ENCODE assay signal across 9 mouse cellular contexts in genomic region chr2:83814009-83814408, GRCm38 (mm10). TPM values are rescaled to one million over a fixed set of nuclear protein-coding genes. Genes with fewer than 3 reads are reported as not detected.
A peak's percentile ranks its signal among the peaks of the same experiment; 100 is the strongest.
DNase-seq lines count a peak whose midpoint lies in the region.
"Had no signal": no experiment of that assay in that cellular context is flagged by ENCODE, and none has a peak within 500 bp of the region (broad histone marks: within the 10 kb centered on the region; RNA-seq: fewer than 3 reads in every experiment).

No protein-coding gene starts in this region.

- intact Hi-C loops in left cerebral cortex, postnatal 36 days (cut with DNase I) = loop anchor here (5.0 kb wide), 1 partner anchor 33 kb away; no protein-coding TSS in a partner anchor

- peak; percentile 8 for DNase-seq in heart, postnatal 4 days
- DNase-seq in heart, embryonic 10.5 days (ENCODE audit: low spot score) = no peak
- DNase-seq in cerebellum, postnatal 10 days = peak; percentile 64 to 72
- peak; percentile 47 to 72 for DNase-seq in frontal cortex, postnatal 36 days (ENCODE audit: low spot score in 2 of 2)
- peak; percentile 54 to 61 for DNase-seq in left cerebral cortex, postnatal 36 days (ENCODE audit: low spot score in 2 of 2)
- peak; percentile 66 for DNase-seq in right cerebral cortex, postnatal 25 days
- no peak for DNase-seq in spleen, postnatal 14 days (ENCODE audit: low spot score in 2 of 2)
- DNase-seq in kidney, adult 8-10 months = no peak

- WGBS in heart, embryonic 10.5 days = 74% methylated on average over 6 of the region's 6 CpGs

- no peak overlapping the region for H3K4me3 ChIP-seq in heart, embryonic 10.5 days

- H3K4me1 ChIP-seq in heart, embryonic 10.5 days = peaks cover 9% of the 10 kb centered on the region; the same call in 1 of the 2 replicates

- H3K27me3 ChIP-seq in heart, embryonic 10.5 days (ENCODE audit: insufficient read depth, poor library complexity, severe bottlenecking) = peaks cover 25% of the 10 kb centered on the region; the same call in 1 of the 2 replicates

- H3K27ac ChIP-seq in heart, embryonic 10.5 days = no peak overlapping the region

- no peaks in the 10 kb centered on the region for H3K9me3 ChIP-seq in heart, embryonic 10.5 days

- H3K36me3 ChIP-seq in heart, embryonic 10.5 days = no peaks in the 10 kb centered on the region

RNA-seq across cellular contexts. Expression of gene Fam171b, which starts 1.6 kb away (rescaled TPM):
- total RNA-seq in heart, postnatal 4 days (2021) = 1 to 10 TPM; 1.3 to 1.6 TPM
- polyA plus RNA-seq in heart, embryonic 10.5 days (2016; fragmentation: Nextera tagmentation; extraction: Ambion mirVana) = 2.6 and 4.3 TPM in 2 replicates
- 100 to 1,000 TPM; 211 to 218 TPM for total RNA-seq in left cerebral cortex, postnatal 36 days (2021)
- total RNA-seq: common myeloid progenitor, adult 5-6 weeks had no signal

Comparison
In these comparisons a context has a peak if more than half of its experiments do, and no peak if none do; other contexts are left out.
1. DNase-seq: peak in heart, postnatal 4 days (single experiment), cerebellum, postnatal 10 days (2 of 2), frontal cortex, postnatal 36 days (2 of 2), left cerebral cortex, postnatal 36 days (2 of 2) and right cerebral cortex, postnatal 25 days (single experiment); none in heart, embryonic 10.5 days (single experiment), spleen, postnatal 14 days (0 of 2) and kidney, adult 8-10 months (0 of 2).
2. RNA of gene Fam171b, which starts 1.6 kb away (total RNA-seq): 211 to 218 TPM in left cerebral cortex, postnatal 36 days; 1.3 to 1.6 TPM in heart, postnatal 4 days; every median in the first group is over 10 times any median in the second.